Mouse (Mus musculus) MEL (cell line): Measurements from ENCODE around the gene Cdc25a. TPM values are rescaled to one million over a fixed set of nuclear protein-coding genes. Genes with fewer than 3 reads are reported as not detected.

Experiments
- DNase-seq: peaks from one replicate; pipeline ENCODE4 v3.0.0; 2011; ENCODE audit warnings: low read depth, low spot score
- H3K27ac ChIP-seq: 2 replicates; pipeline ENCODE4 v1.5.1; 2012; ENCODE audit warnings: low read depth, mild to moderate bottlenecking, control low read depth, low read length, moderate library complexity; ENCODE audit not compliant: control insufficient read depth
- H3K27me3 ChIP-seq, 2 experiments: fragments of 150-350 bp in 1 of 2; sonication (generic) in 1 of 2; 2 replicates each; pipeline ENCODE4 v1.6.1; 2012; ENCODE audit warnings: low read length in 2 of 2, mild to moderate bottlenecking in 2 of 2, improper control_type of control experiment in 1 of 2, moderate library complexity in 1 of 2; ENCODE audit not compliant: insufficient read depth in 2 of 2, control insufficient read depth in 1 of 2
- H3K36me3 ChIP-seq, 2 experiments: 2 replicates each; pipeline ENCODE4 v1.6.1; 2012 to 2014; ENCODE audit warnings: low read length in 2 of 2, improper control_type of control experiment in 1 of 2, inconsistent platforms in 1 of 2, mild to moderate bottlenecking in 1 of 2; ENCODE audit not compliant: insufficient read depth in 2 of 2, control insufficient read depth in 1 of 2
- H3K4me1 ChIP-seq, 2 experiments: fragments of 150-350 bp in 1 of 2; sonication (generic) in 1 of 2; 2 replicates each; pipeline ENCODE4 v1.6.1; 2012; ENCODE audit warnings: low read length in 2 of 2, improper control_type of control experiment in 1 of 2, mild to moderate bottlenecking in 1 of 2; ENCODE audit not compliant: insufficient read depth in 2 of 2, control insufficient read depth in 1 of 2
- H3K4me3 ChIP-seq, 2 experiments: fragments of 150-350 bp in 1 of 2; sonication (generic) in 1 of 2; 2 replicates each; pipeline ENCODE4 v1.5.1; 2012; ENCODE audit warnings: low read depth in 2 of 2, low read length in 2 of 2, mild to moderate bottlenecking in 2 of 2, moderate library complexity in 2 of 2, control low read depth in 1 of 2, improper control_type of control experiment in 1 of 2; ENCODE audit not compliant: control insufficient read depth in 1 of 2, insufficient read depth in 1 of 2
- H3K79me2 ChIP-seq: 2 replicates; pipeline ENCODE4 v1.6.1; 2012; ENCODE audit warnings: mild to moderate bottlenecking, low read length, moderate library complexity; ENCODE audit not compliant: control insufficient read depth, poor library complexity, insufficient read depth
- H3K9ac ChIP-seq: 2 replicates; pipeline ENCODE4 v1.6.1; 2012; ENCODE audit warnings: low read depth, mild to moderate bottlenecking, control low read depth, low read length, moderate library complexity; ENCODE audit not compliant: control insufficient read depth, poor library complexity, severe bottlenecking
- H3K9me3 ChIP-seq: fragments of 150-350 bp; sonication (generic); replicated peaks from 2 replicates; pipeline ENCODE4 v1.6.1; 2012; ENCODE audit warnings: mild to moderate bottlenecking, low read length, improper control_type of control experiment, moderate library complexity; ENCODE audit not compliant: insufficient read depth
- BHLHE40 ChIP-seq: IDR thresholded peaks from 2 replicates; pipeline ENCODE4 v1.6.1; 2012; ENCODE audit warnings: low read depth, mild to moderate bottlenecking, inconsistent platforms, low read length, improper control_type of control experiment, borderline replicate concordance
- CHD2 ChIP-seq: IDR thresholded peaks from 2 replicates; pipeline ENCODE4 v1.6.1; 2011; ENCODE audit warnings: low read length, improper control_type of control experiment
- EP300 ChIP-seq, 2 experiments: IDR thresholded peaks; 2 replicates each; pipeline ENCODE4 v1.6.1; 2011; ENCODE audit warnings: improper control_type of control experiment in 2 of 2, low read length in 2 of 2, low read depth in 1 of 2, mild to moderate bottlenecking in 1 of 2
- ETS1 ChIP-seq: IDR thresholded peaks from 2 replicates; pipeline ENCODE4 v1.6.1; 2012; ENCODE audit warnings: low read depth, mild to moderate bottlenecking, inconsistent platforms, low read length, improper control_type of control experiment, moderate library complexity
- GATA1 ChIP-seq: IDR thresholded peaks from 2 replicates; pipeline ENCODE4 v1.6.1; 2011; ENCODE audit warnings: low read depth, low read length, improper control_type of control experiment
- HCFC1 ChIP-seq: IDR thresholded peaks from 2 replicates; pipeline ENCODE4 v1.6.1; 2012; ENCODE audit warnings: low read depth, mild to moderate bottlenecking, inconsistent platforms, low read length, improper control_type of control experiment, moderate library complexity
- KAT2A ChIP-seq: conservative IDR thresholded peaks from 2 replicates; pipeline ENCODE4 v1.6.1; 2012; ENCODE audit warnings: low read depth, low read length, improper control_type of control experiment, inconsistent platforms
- MAFK ChIP-seq: IDR thresholded peaks from 2 replicates; pipeline ENCODE4 v1.6.1; 2011; ENCODE audit warnings: low read depth, mild to moderate bottlenecking, low read length, improper control_type of control experiment, borderline replicate concordance
- MAZ ChIP-seq: IDR thresholded peaks from 2 replicates; pipeline ENCODE4 v1.6.1; 2012; ENCODE audit warnings: low read depth, mild to moderate bottlenecking, inconsistent platforms, low read length, improper control_type of control experiment
- MEF2A ChIP-seq: IDR thresholded peaks from 2 replicates; pipeline ENCODE4 v1.6.1; 2014; ENCODE audit warnings: low read depth, mild to moderate bottlenecking, inconsistent platforms, low read length, improper control_type of control experiment; ENCODE audit not compliant: poor library complexity, insufficient replicate concordance, severe bottlenecking; ENCODE audit errors: extremely low read depth
- MXI1 ChIP-seq: IDR thresholded peaks from 2 replicates; pipeline ENCODE4 v1.6.1; 2011; ENCODE audit warnings: mild to moderate bottlenecking, low read depth, low read length, improper control_type of control experiment
- MYB ChIP-seq: IDR thresholded peaks from 2 replicates; pipeline ENCODE4 v1.6.1; 2011; ENCODE audit warnings: mild to moderate bottlenecking, low read depth, low read length, improper control_type of control experiment
- MYC ChIP-seq: IDR thresholded peaks from 2 replicates; pipeline ENCODE4 v1.6.1; 2011; ENCODE audit warnings: low read depth, mild to moderate bottlenecking, low read length, improper control_type of control experiment, moderate library complexity
- POLR2AphosphoS2 ChIP-seq: IDR thresholded peaks from 2 replicates; pipeline ENCODE4 v1.6.1; 2011; ENCODE audit warnings: low read length, improper control_type of control experiment
- POLR2AphosphoS5 ChIP-seq: IDR thresholded peaks from 2 replicates; pipeline ENCODE4 v1.6.1; 2012; ENCODE audit warnings: low read depth, borderline replicate concordance, mild to moderate bottlenecking, inconsistent platforms, low read length, moderate library complexity, mixed read lengths
- RAD21 ChIP-seq: IDR thresholded peaks from 2 replicates; pipeline ENCODE4 v1.6.1; 2011; ENCODE audit warnings: mild to moderate bottlenecking, low read depth, low read length, improper control_type of control experiment
- SIN3A ChIP-seq: IDR thresholded peaks from 2 replicates; pipeline ENCODE4 v1.6.1; 2012; ENCODE audit warnings: low read length, improper control_type of control experiment, inconsistent platforms
- UBTF ChIP-seq: IDR thresholded peaks from 2 replicates; pipeline ENCODE4 v1.6.1; 2012; ENCODE audit warnings: low read depth, mild to moderate bottlenecking, inconsistent platforms, low read length, improper control_type of control experiment, moderate library complexity, borderline replicate concordance; ENCODE audit not compliant: insufficient read depth
- USF2 ChIP-seq, 2 experiments: IDR thresholded peaks; 2 replicates each; pipeline ENCODE4 v1.6.1; 2011 to 2012; ENCODE audit warnings: improper control_type of control experiment in 2 of 2, low read length in 2 of 2, borderline replicate concordance in 1 of 2, inconsistent platforms in 1 of 2, low read depth in 1 of 2, mild to moderate bottlenecking in 1 of 2; ENCODE audit not compliant: insufficient read depth in 1 of 2
- ZC3H11A ChIP-seq: IDR thresholded peaks from 2 replicates; pipeline ENCODE4 v1.6.1; 2012; ENCODE audit warnings: low read depth, mild to moderate bottlenecking, inconsistent platforms, low read length, improper control_type of control experiment
- ZMIZ1 ChIP-seq: IDR thresholded peaks from 2 replicates; pipeline ENCODE4 v1.6.1; 2012; ENCODE audit warnings: low read depth, mild to moderate bottlenecking, inconsistent platforms, low read length, improper control_type of control experiment, moderate library complexity
- ZNF384 ChIP-seq: IDR thresholded peaks from 2 replicates; pipeline ENCODE4 v1.6.1; 2012; ENCODE audit warnings: low read depth, mild to moderate bottlenecking, inconsistent platforms, low read length, improper control_type of control experiment
- polyA plus RNA-seq, 2 experiments: library from polyadenylated mRNA; stranded (reverse) in 1 of 2; unstranded in 1 of 2; fragments of >175 nt in 1 of 2; fragments of >200 nt in 1 of 2; gene quantifications; 2 replicates each; pipeline versions ENCODE4 v1.2.1 to v1.2.4; 2012; ENCODE audit warnings: low replicate concordance in 2 of 2, low read depth in 1 of 2; ENCODE audit not compliant: insufficient read length in 2 of 2, insufficient read depth in 1 of 2, missing spikeins in 1 of 2
- total RNA-seq: library from RNA; depleted of rRNA; stranded (reverse); fragments of 300-350 nt; gene quantifications from 2 replicates; pipeline ENCODE4 v1.2.3, GENCODE M21; 2012

Gene Cdc25a
- total and polyA plus RNA-seq, 3 experiments: 67.2 to 79.4 (median 67.4) TPM

DNA sequence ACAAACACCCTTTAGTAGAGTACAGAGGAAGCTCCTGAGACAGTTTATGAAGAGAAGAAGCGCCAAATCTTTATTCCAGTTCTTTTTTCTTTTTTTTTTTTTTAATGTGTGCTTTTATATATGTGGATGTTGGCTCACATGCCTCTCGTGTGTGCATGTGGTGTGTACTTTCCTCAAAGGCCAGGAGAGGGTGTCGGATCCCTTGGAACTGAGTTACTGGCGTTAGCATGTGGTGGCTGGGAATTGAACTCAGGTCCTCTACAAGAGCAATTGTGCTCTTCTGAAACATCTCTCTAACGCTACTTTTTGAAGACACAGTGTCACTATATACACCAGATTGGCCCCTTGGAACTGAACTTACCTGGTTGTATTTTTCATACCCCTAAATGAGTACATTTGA is 2.3 kb downstream of the Cdc25a start (continued):
- TF ChIP-seq EP300 (IDR thresholded peaks at IDR 0.05; ENCODE audit: low read depth in 1 of 2, low read length in 2 of 2): no peak
- no peak for TF ChIP-seq ZNF384
- no peak for TF ChIP-seq POLR2AphosphoS5
- no peak for TF ChIP-seq UBTF
- no peak for TF ChIP-seq MAZ
- TF ChIP-seq SIN3A: 0 out of 2 replicates have a peak, but pooled peaks have one; percentile 40
- no peak for TF ChIP-seq ETS1
- peak; percentile 38; the same call in 1 of the 2 replicates for TF ChIP-seq MXI1
- TF ChIP-seq RAD21: peak; percentile 14
- TF ChIP-seq MEF2A: no peak
- no peak for TF ChIP-seq ZC3H11A
- TF ChIP-seq MAFK: no peak
- TF ChIP-seq, all 39 proteins: peak for 6

DNA sequence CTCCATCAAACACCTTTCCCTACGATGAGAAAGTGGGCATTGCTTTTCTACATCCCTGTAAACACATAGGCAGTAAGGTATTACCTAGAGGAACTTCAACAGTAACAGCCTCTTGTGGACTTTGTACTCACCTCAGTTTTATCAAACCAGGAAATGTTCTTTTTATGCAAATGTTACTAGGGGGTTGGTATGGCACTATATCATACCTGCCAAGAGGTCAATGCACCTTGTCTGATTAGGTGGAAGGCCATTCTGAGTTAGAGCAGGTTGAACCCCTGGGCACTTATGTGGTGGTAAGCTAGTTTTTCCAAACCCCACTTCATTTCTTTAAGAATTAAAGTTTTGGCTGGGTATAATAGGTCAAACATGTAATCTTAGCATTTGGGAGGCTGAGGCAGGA is 3.9 kb downstream of the Cdc25a start:
- Histone ChIP-seq H3K36me3 (peaks cover 41 to 51% of the 10 kb centered on the region in 2 experiments), H3K27me3 (no peaks in the 10 kb centered on the region), H3K27ac (no peak overlapping the region)

DNA sequence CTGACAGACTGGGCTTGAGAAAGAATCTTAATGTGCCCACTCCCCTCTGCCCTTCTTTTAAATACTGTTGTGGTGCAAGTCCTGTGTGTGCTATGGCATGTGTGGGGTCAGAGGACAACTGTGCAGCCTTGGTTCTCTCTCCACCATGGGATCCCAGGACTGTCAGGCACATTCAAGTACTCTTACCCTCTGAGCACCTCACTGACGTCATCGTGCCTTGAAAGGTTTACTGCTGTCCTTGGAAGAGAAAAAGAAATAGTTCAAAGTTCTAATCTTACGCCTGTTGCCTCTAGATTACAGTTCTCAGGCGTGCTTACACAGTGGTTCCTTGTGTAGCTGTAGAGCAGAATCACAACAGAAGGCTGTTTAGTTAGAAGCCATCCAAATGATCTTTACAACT is 10.9 kb downstream of the Cdc25a start:
- no peaks in the 10 kb centered on the region for H3K4me1 ChIP-seq
- no peaks in the 10 kb centered on the region for H3K9me3 ChIP-seq
- no peaks in the 10 kb centered on the region for H3K27me3 ChIP-seq
- DNase-seq: no peak
- H3K9ac ChIP-seq: no peak overlapping the region
- no peak overlapping the region for H3K27ac ChIP-seq
- peaks cover 7 to 63% of the 10 kb centered on the region in 2 experiments for H3K36me3 ChIP-seq
- H3K79me2 ChIP-seq: peaks cover 8% of the 10 kb centered on the region
- no peak for TF ChIP-seq ZMIZ1
- no peak for TF ChIP-seq GATA1
- no peak for TF ChIP-seq SIN3A
- no peak for TF ChIP-seq ETS1
- no peak for TF ChIP-seq USF2 (IDR thresholded peaks at IDR 0.05; ENCODE audit: borderline replicate concordance in 1 of 2, insufficient read depth in 1 of 2, low read depth in 1 of 2, low read length in 2 of 2)
- no peak for TF ChIP-seq RAD21
- TF ChIP-seq MAFK: no peak
- TF ChIP-seq MYB: no peak
- no peak for TF ChIP-seq MEF2A
- H3K4me3 ChIP-seq: no peak overlapping the region

More for the DNA sequence above, 3.9 kb downstream of the Cdc25a start:
- TF ChIP-seq EP300 (IDR thresholded peaks at IDR 0.05; ENCODE audit: low read depth in 1 of 2, low read length in 2 of 2) (no peak), USF2 (IDR thresholded peaks at IDR 0.05; ENCODE audit: borderline replicate concordance in 1 of 2, insufficient read depth in 1 of 2, low read depth in 1 of 2, low read length in 2 of 2) (no peak), MXI1 (no peak), MEF2A (no peak), CHD2 (no peak), RAD21 (no peak), MYC (no peak), BHLHE40 (no peak), HCFC1 (no peak), ZNF384 (no peak), ZMIZ1 (no peak), GATA1 (no peak), POLR2AphosphoS2 (no peak), MYB (no peak), KAT2A (no peak)
- peaks cover 50% of the 10 kb centered on the region for H3K79me2 ChIP-seq
- H3K9me3 ChIP-seq: no peaks in the 10 kb centered on the region
- H3K4me1 ChIP-seq: peaks cover 2 to 4% of the 10 kb centered on the region in 2 experiments; a peak in 1 of 4 replicates
- H3K4me3 ChIP-seq: no peak overlapping the region
- H3K9ac ChIP-seq: no peak overlapping the region
- DNase-seq: no peak
